Mouse (Mus musculus): ENCODE data around the gene Hdgf. TPM values are rescaled to one million over a fixed set of nuclear protein-coding genes. Genes with fewer than 3 reads are reported as not detected.
"Not testable (repeated sequence)": the region's sequence is repeated elsewhere in the genome, so short reads cannot be mapped to it uniquely, and the experiment has no call there.

Gene Hdgf
- polyA plus RNA-seq, 1 experiment, result 171 TPM

GRCm38 (mm10) chr3:87901036-87901624, 5.0 kb upstream of the Hdgf start:
- no peaks in the 10 kb centered on the region for H3K36me3 ChIP-seq (ENCODE audit: control insufficient read depth, insufficient read depth, low read length)
- peaks cover 2% of the 10 kb centered on the region; the same call in 1 of the 2 replicates for H3K4me1 ChIP-seq (ENCODE audit: control insufficient read depth, insufficient read depth, low read length)
- TF ChIP-seq POLR2A (IDR thresholded peaks at IDR 0.05; ENCODE audit: control insufficient read depth, low read depth, low read length) (no peak), CTCF (IDR thresholded peaks at IDR 0.05; ENCODE audit: control insufficient read depth, insufficient read depth, insufficient replicate concordance, low read depth, low read length) (no peak)
- H3K27me3 ChIP-seq (ENCODE audit: control insufficient read depth, insufficient read depth, low read length), result no peaks in the 10 kb centered on the region
- no peak overlapping the region for H3K4me3 ChIP-seq (ENCODE audit: control insufficient read depth, low read depth, low read length)
- no peak overlapping the region for H3K27ac ChIP-seq (ENCODE audit: control insufficient read depth, insufficient read depth, low read depth, low read length)

GRCm38 (mm10) chr3:87901959-87902358, 4.2 kb upstream of the Hdgf start:
- H3K27me3 ChIP-seq (ENCODE audit: control insufficient read depth, insufficient read depth, low read length); H3K36me3 ChIP-seq (ENCODE audit: control insufficient read depth, insufficient read depth, low read length); H3K4me1 ChIP-seq (ENCODE audit: control insufficient read depth, insufficient read depth, low read length); H3K27ac ChIP-seq (ENCODE audit: control insufficient read depth, insufficient read depth, low read depth, low read length); H3K4me3 ChIP-seq (ENCODE audit: control insufficient read depth, low read depth, low read length): not testable (repeated sequence)

- peaks cover 10% of the 10 kb centered on the region for H3K4me1 ChIP-seq (ENCODE audit: control insufficient read depth, insufficient read depth, low read length)
- TF ChIP-seq POLR2A (IDR thresholded peaks at IDR 0.05; ENCODE audit: control insufficient read depth, low read depth, low read length) (no peak), CTCF (IDR thresholded peaks at IDR 0.05; ENCODE audit: control insufficient read depth, insufficient read depth, insufficient replicate concordance, low read depth, low read length) (no peak)
- no peaks in the 10 kb centered on the region for H3K36me3 ChIP-seq (ENCODE audit: control insufficient read depth, insufficient read depth, low read length)
- H3K27ac ChIP-seq (ENCODE audit: control insufficient read depth, insufficient read depth, low read depth, low read length), result no peak overlapping the region
- H3K4me3 ChIP-seq (ENCODE audit: control insufficient read depth, low read depth, low read length), result no peak overlapping the region
- no peaks in the 10 kb centered on the region for H3K27me3 ChIP-seq (ENCODE audit: control insufficient read depth, insufficient read depth, low read length)
These were observed 2.3 kb upstream of the Hdgf start for GRCm38 (mm10) chr3:87903821-87904220.

- H3K36me3 ChIP-seq (ENCODE audit: control insufficient read depth, insufficient read depth, low read length), result no peaks in the 10 kb centered on the region
- no peak for TF ChIP-seq CTCF (IDR thresholded peaks at IDR 0.05; ENCODE audit: control insufficient read depth, insufficient read depth, insufficient replicate concordance, low read depth, low read length)
- TF ChIP-seq POLR2A (IDR thresholded peaks at IDR 0.05; ENCODE audit: control insufficient read depth, low read depth, low read length), result no peak; the same call in 1 of the 2 replicates
- H3K27me3 ChIP-seq (ENCODE audit: control insufficient read depth, insufficient read depth, low read length), result no peaks in the 10 kb centered on the region
- H3K4me3 ChIP-seq (ENCODE audit: control insufficient read depth, low read depth, low read length), result peak overlapping the region; percentile 86
- peak overlapping the region; percentile 92 for H3K27ac ChIP-seq (ENCODE audit: control insufficient read depth, insufficient read depth, low read depth, low read length)
- H3K4me1 ChIP-seq (ENCODE audit: control insufficient read depth, insufficient read depth, low read length), result peaks cover 23% of the 10 kb centered on the region
These were observed 470 bp downstream of the Hdgf start for GRCm38 (mm10) chr3:87906601-87906980.

- no peaks in the 10 kb centered on the region for H3K36me3 ChIP-seq (ENCODE audit: control insufficient read depth, insufficient read depth, low read length)
- H3K27me3 ChIP-seq (ENCODE audit: control insufficient read depth, insufficient read depth, low read length), result no peaks in the 10 kb centered on the region
- H3K4me3 ChIP-seq (ENCODE audit: control insufficient read depth, low read depth, low read length), result peak overlapping the region; percentile 86
- peaks cover 23% of the 10 kb centered on the region for H3K4me1 ChIP-seq (ENCODE audit: control insufficient read depth, insufficient read depth, low read length)
- TF ChIP-seq CTCF (IDR thresholded peaks at IDR 0.05; ENCODE audit: control insufficient read depth, insufficient read depth, insufficient replicate concordance, low read depth, low read length) (no peak), POLR2A (IDR thresholded peaks at IDR 0.05; ENCODE audit: control insufficient read depth, low read depth, low read length) (0 out of 2 replicates have a peak, but pooled peaks have one; percentile 11)
- H3K27ac ChIP-seq (ENCODE audit: control insufficient read depth, insufficient read depth, low read depth, low read length), result peak overlapping the region; percentile 92
These were observed 1.1 kb downstream of the Hdgf start for GRCm38 (mm10) chr3:87906981-87907857.

GRCm38 (mm10) chr3:87907906-87908305, 1.8 kb downstream of the Hdgf start:
- peak overlapping the region; percentile 86 for H3K4me3 ChIP-seq (ENCODE audit: control insufficient read depth, low read depth, low read length)
- TF ChIP-seq CTCF (IDR thresholded peaks at IDR 0.05; ENCODE audit: control insufficient read depth, insufficient read depth, insufficient replicate concordance, low read depth, low read length), result no peak
- no peak for TF ChIP-seq POLR2A (IDR thresholded peaks at IDR 0.05; ENCODE audit: control insufficient read depth, low read depth, low read length)
- H3K36me3 ChIP-seq (ENCODE audit: control insufficient read depth, insufficient read depth, low read length), result no peaks in the 10 kb centered on the region
- H3K4me1 ChIP-seq (ENCODE audit: control insufficient read depth, insufficient read depth, low read length), result peaks cover 23% of the 10 kb centered on the region
- peak overlapping the region; percentile 0; the same call in 1 of the 2 replicates for H3K27ac ChIP-seq (ENCODE audit: control insufficient read depth, insufficient read depth, low read depth, low read length)
- H3K27me3 ChIP-seq (ENCODE audit: control insufficient read depth, insufficient read depth, low read length), result no peaks in the 10 kb centered on the region

GRCm38 (mm10) chr3:87909381-87909780, 3.3 kb downstream of the Hdgf start:
- no peak for TF ChIP-seq CTCF (IDR thresholded peaks at IDR 0.05; ENCODE audit: control insufficient read depth, insufficient read depth, insufficient replicate concordance, low read depth, low read length)
- no peak for TF ChIP-seq POLR2A (IDR thresholded peaks at IDR 0.05; ENCODE audit: control insufficient read depth, low read depth, low read length)
- H3K27ac ChIP-seq (ENCODE audit: control insufficient read depth, insufficient read depth, low read depth, low read length), result no peak overlapping the region
- H3K4me1 ChIP-seq (ENCODE audit: control insufficient read depth, insufficient read depth, low read length), result peaks cover 23% of the 10 kb centered on the region
- H3K36me3 ChIP-seq (ENCODE audit: control insufficient read depth, insufficient read depth, low read length), result peaks cover 1% of the 10 kb centered on the region; the same call in 1 of the 2 replicates
- no peak overlapping the region; the same call in 1 of the 2 replicates for H3K4me3 ChIP-seq (ENCODE audit: control insufficient read depth, low read depth, low read length)
- no peaks in the 10 kb centered on the region for H3K27me3 ChIP-seq (ENCODE audit: control insufficient read depth, insufficient read depth, low read length)
